Comparison of ENCODE assay signal across 21 mouse cellular contexts in the genomic region with DNA sequence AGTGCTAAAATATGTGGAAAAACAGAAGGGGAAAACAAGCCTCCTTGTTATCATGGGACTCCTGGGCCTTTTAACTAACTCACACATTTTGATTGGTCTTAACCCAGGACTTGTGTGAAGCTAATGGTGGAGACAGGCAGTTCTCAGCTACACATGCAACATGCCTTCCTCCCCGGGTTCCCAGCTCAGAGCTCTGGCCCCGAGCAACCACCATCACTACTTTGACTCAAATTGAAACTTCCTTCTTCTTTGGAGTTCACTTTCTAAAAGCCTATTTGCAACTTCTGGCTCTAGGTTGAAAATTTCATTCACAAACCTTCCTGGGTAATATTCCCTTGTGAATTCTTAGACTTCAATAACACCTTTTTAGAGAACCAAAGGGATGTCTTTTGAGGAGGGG.
A peak's percentile ranks its signal among the peaks of the same experiment; 100 is the strongest.
DNase-seq lines count a peak whose midpoint lies in the region; TF ChIP-seq lines count a peak whose summit lies in the region.
"Had no signal": no experiment of that assay in that cellular context is flagged by ENCODE, and none has a peak within 500 bp of the region (broad histone marks: within the 10 kb centered on the region; RNA-seq: fewer than 3 reads in every experiment).

No protein-coding gene starts in this region.

- intact Hi-C loops in left cerebral cortex, postnatal 25 days (cut with DNase I): no loop called here

- no peak for TF ChIP-seq POLR2A in CH12.LX (IDR thresholded peaks at IDR 0.05; ENCODE audit: low read depth, low read length)

- peak; percentile 45 for DNase-seq in heart, adult 11 months
- no peak for DNase-seq in heart, postnatal 4 days
- peak; percentile 62 for DNase-seq in A20 (ENCODE audit: low read depth, low spot score)
- peak; percentile 60 for DNase-seq in CH12.LX (ENCODE audit: extremely low read depth)
- DNase-seq in induced T-regulatory cell, adult 2 months (ENCODE audit: low read depth): peak; percentile 14
- DNase-seq in left cerebral cortex, postnatal 25 days (ENCODE audit: low spot score in 2 of 2): no peak
- no peak for DNase-seq in left cerebral cortex, adult 11 months (ENCODE audit: low spot score)
- no peak for DNase-seq in cerebellum, postnatal 14 days
- DNase-seq: adrenal gland, adult 2 months; adrenal gland, adult 8-10 months; adrenal gland, postnatal 10 days; adrenal gland, postnatal 14 days; adrenal gland, postnatal 25 days; adrenal gland, postnatal 36 days; B cell, adult 2 months; cerebellum, adult 11 months; cerebellum, adult 11-12 months; cerebellum, adult 18-20 months; cerebellum, adult 2 months had no signal

- TF ChIP-seq CTCF in CH12.LX (conservative IDR thresholded peaks at IDR 0.05 in 1 of 2, IDR thresholded peaks at IDR 0.05 in 1 of 2; ENCODE audit: low read depth in 2 of 2, low read length in 2 of 2): no peak

- H3K4me1 ChIP-seq in CH12.LX (ENCODE audit: control insufficient read depth in 1 of 2, insufficient read depth in 2 of 2): peaks cover 4 to 31% of the 10 kb centered on the region in 2 experiments; a peak in 3 of 4 replicates

- peak; percentile 67 for TF ChIP-seq EP300 in CH12.LX (IDR thresholded peaks at IDR 0.05; ENCODE audit: low read length)

- no peaks in the 10 kb centered on the region for H3K27me3 ChIP-seq in CH12.LX (replicated peaks)
- H3K27me3 ChIP-seq: Patski had no signal

- TF ChIP-seq RAD21 in CH12.LX (IDR thresholded peaks at IDR 0.05; ENCODE audit: low read depth, low read length): no peak; the same call in 1 of the 2 replicates

- no peak overlapping the region for H3K4me3 ChIP-seq in CH12.LX (replicated peaks in 1 of 3; ENCODE audit: low read depth in 2 of 3, low read length in 2 of 3, poor library complexity in 1 of 3)

- H3K9ac ChIP-seq in CH12.LX (ENCODE audit: insufficient read depth, low read depth): no peak overlapping the region

- H3K36me3 ChIP-seq in CH12.LX (replicated peaks in 1 of 2; ENCODE audit: control insufficient read depth in 1 of 2, insufficient read depth in 1 of 2, low read length in 1 of 2): peaks cover 0 to 31% of the 10 kb centered on the region in 2 experiments

- H3K9me3 ChIP-seq in CH12.LX (replicated peaks; ENCODE audit: low read length): no peaks in the 10 kb centered on the region
- H3K9me3 ChIP-seq: G1E had no signal

- no peak overlapping the region for H3K4me2 ChIP-seq in CH12.LX (ENCODE audit: insufficient read depth, low read depth, poor library complexity, severe bottlenecking)

- H3K27ac ChIP-seq in CH12.LX (ENCODE audit: insufficient read depth, low read depth): no peak overlapping the region

- in situ Hi-C loops in CH12.LX (cut with MboI; ENCODE audit: low pct_ligation_motif_present, low pct_unique_long_range_greater_than_20kb, low sequenced_read_pairs): no loop called here

- H3K79me2 ChIP-seq in CH12.LX (replicated peaks; ENCODE audit: control insufficient read depth, extremely low read depth, insufficient read depth, poor library complexity, severe bottlenecking): no peaks in the 10 kb centered on the region

- dilution Hi-C loops in CH12.LX (cut with MboI; ENCODE audit: extremely low pct_ligation_motif_present, extremely low pct_unique_long_range_greater_than_20kb, low sequenced_read_pairs): no loop called here

TF ChIP-seq in CH12.LX, 34 proteins besides CTCF, POLR2A, EP300 and RAD21:
- TF ChIP-seq MYC (IDR thresholded peaks at IDR 0.05; ENCODE audit: low read depth, low read length) (peak; percentile 62; the same call in 1 of the 2 replicates), IRF4 (IDR thresholded peaks at IDR 0.05; ENCODE audit: low read depth, low read length) (peak; percentile 94), ZNF384 (IDR thresholded peaks at IDR 0.05; ENCODE audit: low read depth, low read length) (no peak), CHD2 (IDR thresholded peaks at IDR 0.05; ENCODE audit: low read length) (no peak), HCFC1 (IDR thresholded peaks at IDR 0.05; ENCODE audit: low read depth, low read length) (no peak), MEF2A (IDR thresholded peaks at IDR 0.05; ENCODE audit: borderline replicate concordance, low read depth, low read length) (no peak), RCOR1 (conservative IDR thresholded peaks at IDR 0.05; ENCODE audit: low read depth, low read length) (no peak), SIN3A (IDR thresholded peaks at IDR 0.05; ENCODE audit: low read length) (0 out of 2 replicates have a peak, but pooled peaks have one; percentile 4), SMC3 (IDR thresholded peaks at IDR 0.05; ENCODE audit: low read depth, low read length) (0 out of 2 replicates have a peak, but pooled peaks have one; percentile 4), BHLHE40 (IDR thresholded peaks at IDR 0.05; ENCODE audit: low read depth, low read length) (peak; percentile 45), JUN (IDR thresholded peaks at IDR 0.05; ENCODE audit: insufficient read depth, low read depth, low read length) (peak; percentile 54), JUND (conservative IDR thresholded peaks at IDR 0.05; ENCODE audit: low read depth, low read length) (peak; percentile 88)

Comparison
In these comparisons a context has a peak if more than half of its experiments do, and no peak if none do; other contexts are left out.
1. DNase-seq: peak in heart, adult 11 months (single experiment), A20 (single experiment), CH12.LX (single experiment) and induced T-regulatory cell, adult 2 months (single experiment); none in heart, postnatal 4 days (single experiment), left cerebral cortex, postnatal 25 days (0 of 2), left cerebral cortex, adult 11 months (single experiment) and cerebellum, postnatal 14 days (0 of 2).